Mouse (Mus musculus) midbrain, embryonic 16.5 days (tissue): ENCODE results near the gene Gm17409. TPM values are rescaled to one million over a fixed set of nuclear protein-coding genes. Genes with fewer than 3 reads are reported as not detected.

Source experiments
- ATAC-seq: fragments of 200-750 bp; cut with Nextera tagmentation; 2 replicates; pipeline ENCODE4 v1.8.0; 2017; ENCODE audit warnings: moderate TSS enrichment
- H3K27ac ChIP-seq: fragments of 300-500 bp; sonication (generic); 2 replicates; pipeline ENCODE4 v1.5.1; 2014; ENCODE audit warnings: mild to moderate bottlenecking, low read length, mixed read lengths
- H3K27me3 ChIP-seq: fragments of 300-500 bp; sonication (generic); 2 replicates; pipeline ENCODE4 v1.6.1; 2014; ENCODE audit warnings: low read depth, low read length, mixed read lengths; ENCODE audit not compliant: control insufficient read depth, insufficient read depth
- H3K36me3 ChIP-seq: fragments of 300-500 bp; sonication (generic); 2 replicates; pipeline ENCODE4 v1.6.1; 2014; ENCODE audit warnings: mild to moderate bottlenecking, low read length, moderate library complexity, mixed read lengths; ENCODE audit not compliant: control insufficient read depth, insufficient read depth
- H3K4me1 ChIP-seq: fragments of 300-500 bp; sonication (generic); 2 replicates; pipeline ENCODE4 v1.6.1; 2014; ENCODE audit warnings: mild to moderate bottlenecking, low read length, mixed read lengths; ENCODE audit not compliant: control insufficient read depth, insufficient read depth
- H3K4me2 ChIP-seq: fragments of 300-500 bp; sonication (generic); 2 replicates; pipeline ENCODE4 v1.6.1; 2014; ENCODE audit warnings: mild to moderate bottlenecking, low read length, mixed read lengths
- H3K4me3 ChIP-seq: fragments of 300-500 bp; sonication (generic); 2 replicates; pipeline ENCODE4 v1.5.1; 2014; ENCODE audit warnings: low read depth, mild to moderate bottlenecking, low read length, moderate library complexity, mixed read lengths
- H3K9ac ChIP-seq: fragments of 300-500 bp; sonication (generic); 2 replicates; pipeline ENCODE4 v1.6.1; 2014; ENCODE audit warnings: low read depth, low read length, mixed read lengths
- H3K9me3 ChIP-seq: fragments of 300-500 bp; sonication (generic); replicated peaks from 2 replicates; pipeline ENCODE4 v1.6.1; 2014; ENCODE audit warnings: mild to moderate bottlenecking, low read length, mixed read lengths; ENCODE audit not compliant: control insufficient read depth, poor library complexity, severe bottlenecking
- WGBS: fragments of 180-500 bp; shearing (Covaris S2); extraction: QIAGEN DNeasy Blood & Tissue Kit; methylation state at CpG from one replicate; pipeline ENCODE4 v1.1.7; 2014; 5-methylcytosine and 5-hydroxymethylcytosine counted together
- polyA plus RNA-seq: library from polyadenylated mRNA; unstranded; fragments of >200 nt; fragmentation: Nextera tagmentation; extraction: Ambion mirVana; gene quantifications from 2 replicates; pipeline ENCODE4 v1.2.1, GENCODE M21; 2015

The Gm17409 gene
- polyA plus RNA-seq, 1 experiment from 2014 or later, result not detected

- 90% methylated on average over 4 of the region's 4 CpGs for WGBS
Observed at GRCm38 (mm10) chr2:58478144-58478543, 8.2 kb downstream of the Gm17409 start.

DNA sequence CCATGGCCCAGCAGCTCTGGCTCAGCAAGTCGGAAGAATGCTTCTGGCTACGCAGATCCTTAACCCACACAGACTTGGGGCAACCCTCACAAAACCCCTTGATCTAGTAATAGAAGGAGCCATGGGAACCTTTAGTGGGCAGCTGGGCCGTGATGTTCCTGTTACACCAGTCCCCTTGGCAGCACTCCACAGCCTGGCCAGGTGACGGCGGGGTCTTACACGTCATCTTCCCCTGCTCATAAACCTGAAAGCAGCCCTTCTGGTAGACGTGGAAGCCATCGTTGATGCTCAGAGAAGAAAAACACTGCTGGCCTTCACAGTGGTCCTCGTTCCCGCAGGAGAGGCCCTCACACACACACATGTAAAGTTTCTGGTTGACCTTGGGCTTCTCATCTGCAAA, 9.6 kb downstream of the Gm17409 start:
- Histone ChIP-seq H3K9me3 (no peaks in the 10 kb centered on the region), H3K9ac (no peak overlapping the region), H3K27me3 (no peaks in the 10 kb centered on the region), H3K4me1 (peaks cover 5% of the 10 kb centered on the region; the same call in 1 of the 2 replicates), H3K36me3 (no peaks in the 10 kb centered on the region; the same call in 1 of the 2 replicates), H3K4me3 (no peak overlapping the region), H3K4me2 (no peak overlapping the region), H3K27ac (no peak overlapping the region)
- 90% methylated on average over 10 of the region's 10 CpGs for whole genome bisulfite sequencing
- no peak for ATAC-seq

More at GRCm38 (mm10) chr2:58478144-58478543, 8.2 kb downstream of the Gm17409 start:
- Histone ChIP-seq H3K27me3 (no peaks in the 10 kb centered on the region), H3K9ac (no peak overlapping the region), H3K36me3 (no peaks in the 10 kb centered on the region; the same call in 1 of the 2 replicates), H3K27ac (no peak overlapping the region), H3K4me3 (no peak overlapping the region), H3K4me1 (0 out of 2 replicates have a peak, but pooled peaks cover 2% of the 10 kb centered on the region), H3K9me3 (no peaks in the 10 kb centered on the region), H3K4me2 (no peak overlapping the region)
- no peak for ATAC-seq

- H3K36me3 ChIP-seq, result no peaks in the 10 kb centered on the region; the same call in 1 of the 2 replicates
- ATAC-seq, result no peak
- no peaks in the 10 kb centered on the region for H3K27me3 ChIP-seq
- WGBS, result 87% methylated on average over 6 of the region's 6 CpGs
- H3K4me1 ChIP-seq, result peaks cover 5% of the 10 kb centered on the region; the same call in 1 of the 2 replicates
- no peak overlapping the region for H3K4me2 ChIP-seq
- no peak overlapping the region for H3K9ac ChIP-seq
- no peaks in the 10 kb centered on the region for H3K9me3 ChIP-seq
- no peak overlapping the region for H3K27ac ChIP-seq
- H3K4me3 ChIP-seq, result no peak overlapping the region
Observed at GRCm38 (mm10) chr2:58480764-58481163, 10.8 kb downstream of the Gm17409 start.

- Histone ChIP-seq H3K4me3 (no peak overlapping the region), H3K4me1 (peaks cover 7% of the 10 kb centered on the region), H3K9me3 (no peaks in the 10 kb centered on the region), H3K27ac (no peak overlapping the region), H3K4me2 (no peak overlapping the region), H3K36me3 (no peaks in the 10 kb centered on the region; the same call in 1 of the 2 replicates), H3K27me3 (no peaks in the 10 kb centered on the region), H3K9ac (no peak overlapping the region)
- 63% methylated on average over 9 of the region's 9 CpGs for WGBS
- no peak for ATAC-seq
Observed at GRCm38 (mm10) chr2:58481450-58482100, 11.7 kb downstream of the Gm17409 start.

GRCm38 (mm10) chr2:58484284-58484965, 14.5 kb downstream of the Gm17409 start:
- WGBS, result 63% methylated on average over 7 of the region's 7 CpGs
- Histone ChIP-seq H3K27me3 (no peaks in the 10 kb centered on the region), H3K9me3 (no peaks in the 10 kb centered on the region), H3K4me1 (peaks cover 12% of the 10 kb centered on the region), H3K4me3 (no peak overlapping the region), H3K27ac (no peak overlapping the region), H3K36me3 (no peaks in the 10 kb centered on the region; the same call in 1 of the 2 replicates), H3K9ac (no peak overlapping the region), H3K4me2 (no peak overlapping the region)
- no peak for ATAC-seq

DNA sequence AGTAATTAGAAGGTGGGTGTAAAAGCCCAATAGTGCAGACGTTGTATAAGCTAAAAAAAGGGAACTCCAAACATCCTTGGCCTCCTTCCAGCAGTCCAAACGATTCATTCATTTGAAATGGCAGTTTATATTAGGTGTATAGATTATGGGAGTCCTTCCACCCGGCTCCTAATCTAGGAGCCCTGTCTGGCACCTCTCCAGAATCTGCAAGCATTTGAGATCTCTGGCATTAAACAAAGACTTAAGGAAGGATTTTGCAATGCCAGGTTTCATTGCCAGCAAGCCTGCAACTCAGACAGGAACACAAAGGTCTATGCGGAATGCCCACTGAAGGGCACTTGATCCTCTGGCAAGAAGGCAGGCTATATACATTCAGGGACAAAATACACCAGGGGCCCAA, 15.2 kb downstream of the Gm17409 start:
- Histone ChIP-seq H3K27me3 (no peaks in the 10 kb centered on the region), H3K9me3 (no peaks in the 10 kb centered on the region), H3K27ac (no peak overlapping the region), H3K4me3 (no peak overlapping the region), H3K9ac (no peak overlapping the region), H3K4me2 (no peak overlapping the region), H3K36me3 (no peaks in the 10 kb centered on the region), H3K4me1 (peaks cover 12% of the 10 kb centered on the region)
- no peak for ATAC-seq
- 48% methylated on average over 4 of the region's 4 CpGs for WGBS

- Histone ChIP-seq H3K4me2 (no peak overlapping the region), H3K36me3 (no peaks in the 10 kb centered on the region), H3K4me3 (no peak overlapping the region), H3K27ac (no peak overlapping the region), H3K4me1 (peaks cover 12% of the 10 kb centered on the region), H3K9ac (no peak overlapping the region), H3K27me3 (no peaks in the 10 kb centered on the region), H3K9me3 (no peaks in the 10 kb centered on the region)
- ATAC-seq, result no peak
- WGBS, result 94% methylated on average over 3 of the region's 3 CpGs
Observed at GRCm38 (mm10) chr2:58485683-58486082, 15.8 kb downstream of the Gm17409 start.

GRCm38 (mm10) chr2:58486441-58487278, 16.7 kb downstream of the Gm17409 start:
- WGBS, result 55% methylated on average over 14 of the region's 14 CpGs
- Histone ChIP-seq H3K4me3 (no peak overlapping the region), H3K4me1 (peaks cover 10% of the 10 kb centered on the region), H3K4me2 (no peak overlapping the region), H3K27ac (no peak overlapping the region), H3K36me3 (no peaks in the 10 kb centered on the region), H3K9me3 (no peaks in the 10 kb centered on the region), H3K27me3 (no peaks in the 10 kb centered on the region), H3K9ac (no peak overlapping the region)
- no peak for ATAC-seq

- H3K9ac ChIP-seq, result no peak overlapping the region
- WGBS, result 66% methylated on average over 3 of the region's 3 CpGs
- H3K27me3 ChIP-seq, result no peaks in the 10 kb centered on the region
- H3K4me2 ChIP-seq, result no peak overlapping the region
- no peaks in the 10 kb centered on the region for H3K36me3 ChIP-seq
- no peak overlapping the region for H3K4me3 ChIP-seq
- H3K4me1 ChIP-seq, result peaks cover 10% of the 10 kb centered on the region
- no peak overlapping the region for H3K27ac ChIP-seq
- no peaks in the 10 kb centered on the region for H3K9me3 ChIP-seq
- no peak for ATAC-seq
Observed at GRCm38 (mm10) chr2:58487279-58487560, 17.3 kb downstream of the Gm17409 start.
